Mouse (Mus musculus): ENCODE measurements around the gene Amotl1. TPM values are rescaled to one million over a fixed set of nuclear protein-coding genes. Genes with fewer than 3 reads are reported as not detected.

The Amotl1 gene
- polyA plus RNA-seq (2014; fragmentation: Nextera tagmentation; extraction: Ambion mirVana): 22.4 and 23.6 TPM in 2 replicates

DNA sequence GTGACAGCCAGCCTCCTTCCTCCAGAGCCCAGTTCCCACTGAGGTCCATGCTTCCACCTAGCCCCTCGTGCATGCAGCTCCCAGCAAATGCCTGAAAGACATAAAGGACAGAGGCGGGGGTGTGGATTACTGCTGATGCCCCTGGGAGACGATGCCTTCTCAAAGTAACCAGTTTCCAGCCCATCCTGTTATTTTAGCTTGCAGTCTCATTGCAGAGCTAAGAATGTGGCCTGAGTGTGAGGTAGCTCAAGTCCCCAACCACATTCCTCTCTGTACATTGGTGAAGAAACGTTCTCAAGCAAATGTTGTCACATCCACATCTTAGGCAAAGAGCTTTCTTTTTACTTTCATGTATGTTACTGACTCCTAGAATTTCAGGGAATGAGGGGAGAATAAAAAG is at the start of gene Amotl1:
Amotl1 (minus strand) TSS at position 101 of the 400 bp plus-strand sequence.
- Histone ChIP-seq H3K9me3 (ENCODE audit: control insufficient read depth, low read length) (0 out of 2 replicates have a peak, but pooled peaks cover 3% of the 10 kb centered on the region), H3K4me1 (replicated peaks; ENCODE audit: control insufficient read depth, insufficient read depth, low read length) (peaks cover 12% of the 10 kb centered on the region), H3K9ac (ENCODE audit: low read length) (no peak within 1 kb of the TSS), H3K27ac (ENCODE audit: low read depth) (no peak within 1 kb of the TSS), H3K4me3 (ENCODE audit: low read depth, low read length) (no peak within 1 kb of the TSS), H3K27me3 (replicated peaks; ENCODE audit: control insufficient read depth, insufficient read depth, low read length) (no peaks in the 10 kb centered on the region), H3K4me2 (ENCODE audit: low read length) (no peak within 1 kb of the TSS), H3K36me3 (ENCODE audit: control insufficient read depth, insufficient read depth, low read length) (no peaks in the 10 kb centered on the region)
- ATAC-seq (replicated peaks; ENCODE audit: low FRiP score, low TSS enrichment, low read depth) (no peak), DNase-seq (ENCODE audit: low spot score) (no peak)
- WGBS: 66% methylated on average over 4 of the region's 4 CpGs

DNA sequence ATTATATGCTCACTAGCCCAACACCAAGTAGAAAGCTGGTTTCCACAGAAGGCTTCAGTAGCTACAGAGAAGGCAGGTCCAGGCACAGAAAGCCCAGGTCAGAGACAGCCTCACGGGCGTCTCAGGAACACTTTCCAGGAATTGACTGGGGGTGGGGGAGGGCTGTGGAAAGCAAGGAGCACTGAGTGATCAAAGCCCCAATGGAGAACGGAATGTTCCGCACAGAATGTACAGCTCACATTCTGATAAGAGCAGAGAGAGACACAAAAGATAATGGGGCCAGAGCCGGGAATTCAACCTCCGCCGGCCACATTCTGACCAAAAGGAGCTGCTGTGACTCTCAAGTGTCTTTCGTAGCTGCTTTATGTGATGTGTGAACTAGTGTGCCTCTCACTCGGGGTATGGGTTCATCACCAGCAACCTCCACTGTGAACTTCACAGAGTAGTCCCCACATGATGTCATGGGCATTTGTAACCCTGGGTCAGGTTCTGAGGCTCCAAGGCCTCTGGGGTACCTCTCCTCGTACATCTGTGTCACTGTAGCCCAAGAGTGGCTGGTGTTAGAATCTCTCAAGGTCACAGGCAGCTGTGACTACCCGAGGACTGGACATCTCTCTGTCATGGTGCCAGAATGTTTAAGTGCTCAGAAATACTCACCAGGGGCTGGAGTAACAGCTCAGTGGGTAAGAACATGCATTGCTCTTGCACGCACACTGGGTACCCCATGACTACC is 44.7 kb upstream of the Amotl1 start:
- no peak overlapping the region for H3K27ac ChIP-seq (ENCODE audit: low read depth)
- ATAC-seq (replicated peaks; ENCODE audit: low FRiP score, low TSS enrichment, low read depth) (no peak), DNase-seq (ENCODE audit: low spot score) (no peak)
- H3K9ac ChIP-seq (ENCODE audit: low read length): no peak overlapping the region
- 67% methylated on average over 12 of the region's 12 CpGs for WGBS
- H3K36me3 ChIP-seq (ENCODE audit: control insufficient read depth, insufficient read depth, low read length): no peaks in the 10 kb centered on the region
- H3K4me2 ChIP-seq (ENCODE audit: low read length): no peak overlapping the region
- no peaks in the 10 kb centered on the region for H3K9me3 ChIP-seq (ENCODE audit: control insufficient read depth, low read length)
- H3K4me1 ChIP-seq (replicated peaks; ENCODE audit: control insufficient read depth, insufficient read depth, low read length): no peaks in the 10 kb centered on the region
- no peaks in the 10 kb centered on the region for H3K27me3 ChIP-seq (replicated peaks; ENCODE audit: control insufficient read depth, insufficient read depth, low read length)
- H3K4me3 ChIP-seq (ENCODE audit: low read depth, low read length): no peak overlapping the region

DNA sequence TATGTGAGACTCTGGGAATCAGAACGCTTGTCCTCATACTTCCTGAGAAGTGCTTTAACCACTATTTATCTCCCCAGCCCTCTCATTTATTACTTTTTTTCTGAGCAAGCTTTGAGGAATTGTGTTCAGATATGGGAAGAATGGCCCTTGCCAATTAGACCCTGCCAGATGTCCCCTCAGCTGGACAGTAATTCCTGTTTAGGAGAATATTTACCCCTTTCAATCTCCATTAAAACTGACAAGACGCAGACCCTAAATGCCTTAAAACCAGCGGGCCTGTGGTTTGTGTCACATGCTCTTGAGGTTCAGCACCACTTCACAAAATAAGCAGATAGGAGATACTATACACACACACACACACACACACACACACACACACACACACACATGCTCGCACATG is 39.5 kb upstream of the Amotl1 start:
- DNase-seq (ENCODE audit: low spot score) (no peak), ATAC-seq (replicated peaks; ENCODE audit: low FRiP score, low TSS enrichment, low read depth) (no peak)
- Histone ChIP-seq H3K4me2 (ENCODE audit: low read length) (no peak overlapping the region), H3K27me3 (replicated peaks; ENCODE audit: control insufficient read depth, insufficient read depth, low read length) (no peaks in the 10 kb centered on the region), H3K9me3 (ENCODE audit: control insufficient read depth, low read length) (no peaks in the 10 kb centered on the region), H3K36me3 (ENCODE audit: control insufficient read depth, insufficient read depth, low read length) (no peaks in the 10 kb centered on the region), H3K27ac (ENCODE audit: low read depth) (no peak overlapping the region), H3K4me1 (replicated peaks; ENCODE audit: control insufficient read depth, insufficient read depth, low read length) (no peaks in the 10 kb centered on the region), H3K9ac (ENCODE audit: low read length) (no peak overlapping the region), H3K4me3 (ENCODE audit: low read depth, low read length) (no peak overlapping the region)
- WGBS: 34% methylated on average over 4 of the region's 4 CpGs

DNA sequence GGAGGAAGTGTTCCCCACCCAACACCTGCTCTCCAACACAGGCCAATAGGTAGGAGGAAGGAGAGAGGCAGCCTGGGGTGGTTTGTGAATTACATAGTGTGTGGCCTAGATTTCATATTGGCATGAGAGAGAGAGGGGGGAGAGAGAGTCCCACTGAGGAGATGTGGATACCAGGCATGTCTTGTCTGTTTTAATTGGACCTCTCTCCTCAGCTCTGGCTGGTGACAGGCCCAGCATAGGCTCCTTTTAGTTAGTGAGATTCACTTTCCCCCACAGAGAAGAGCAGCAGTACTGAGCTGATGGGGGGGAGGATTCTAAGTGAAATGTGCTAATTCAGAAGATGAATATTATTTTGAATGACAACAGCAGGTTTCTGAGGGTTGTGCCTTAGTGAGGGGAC is 37.9 kb upstream of the Amotl1 start:
- no peak for ATAC-seq (replicated peaks; ENCODE audit: low FRiP score, low TSS enrichment, low read depth)
- no peak overlapping the region for H3K27ac ChIP-seq (ENCODE audit: low read depth)
- H3K27me3 ChIP-seq (replicated peaks; ENCODE audit: control insufficient read depth, insufficient read depth, low read length): no peaks in the 10 kb centered on the region
- DNase-seq (ENCODE audit: low spot score): no peak
- no peaks in the 10 kb centered on the region for H3K36me3 ChIP-seq (ENCODE audit: control insufficient read depth, insufficient read depth, low read length)
- H3K4me2 ChIP-seq (ENCODE audit: low read length): no peak overlapping the region
- peaks cover 6% of the 10 kb centered on the region; the same call in 1 of the 2 replicates for H3K9me3 ChIP-seq (ENCODE audit: control insufficient read depth, low read length)
- H3K9ac ChIP-seq (ENCODE audit: low read length): no peak overlapping the region
- H3K4me1 ChIP-seq (replicated peaks; ENCODE audit: control insufficient read depth, insufficient read depth, low read length): no peaks in the 10 kb centered on the region
- H3K4me3 ChIP-seq (ENCODE audit: low read depth, low read length): no peak overlapping the region

DNA sequence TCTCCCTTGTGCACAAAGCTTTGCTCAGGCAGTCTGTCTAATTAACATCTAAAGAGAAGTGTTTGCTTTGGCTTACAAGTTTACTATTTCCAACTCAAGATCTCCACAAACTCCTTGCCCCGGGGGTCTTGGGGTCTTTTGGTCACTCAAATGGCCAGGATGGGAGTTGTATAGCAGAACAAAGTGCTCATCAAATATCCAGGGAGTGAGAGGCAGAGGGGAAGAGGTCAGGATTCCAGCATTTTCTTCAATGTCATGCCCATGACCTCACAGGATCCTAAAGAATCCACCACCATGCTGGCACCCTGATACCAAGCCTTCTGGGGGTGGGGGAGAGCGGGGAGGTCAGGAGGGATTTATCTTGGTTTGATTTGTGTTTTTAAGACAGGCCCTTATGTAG is 35.7 kb upstream of the Amotl1 start:
- WGBS: 58% methylated on average over 2 of the region's 2 CpGs
- 0 out of 2 replicates have a peak, but pooled peaks cover 3% of the 10 kb centered on the region for H3K4me1 ChIP-seq (replicated peaks; ENCODE audit: control insufficient read depth, insufficient read depth, low read length)
- H3K4me2 ChIP-seq (ENCODE audit: low read length): no peak overlapping the region
- no peak overlapping the region for H3K27ac ChIP-seq (ENCODE audit: low read depth)
- DNase-seq (ENCODE audit: low spot score): no peak
- H3K36me3 ChIP-seq (ENCODE audit: control insufficient read depth, insufficient read depth, low read length): no peaks in the 10 kb centered on the region
- no peak overlapping the region for H3K9ac ChIP-seq (ENCODE audit: low read length)
- H3K9me3 ChIP-seq (ENCODE audit: control insufficient read depth, low read length): peaks cover 6% of the 10 kb centered on the region; the same call in 1 of the 2 replicates
- no peaks in the 10 kb centered on the region for H3K27me3 ChIP-seq (replicated peaks; ENCODE audit: control insufficient read depth, insufficient read depth, low read length)
- ATAC-seq (replicated peaks; ENCODE audit: low FRiP score, low TSS enrichment, low read depth): no peak
- H3K4me3 ChIP-seq (ENCODE audit: low read depth, low read length): no peak overlapping the region

DNA sequence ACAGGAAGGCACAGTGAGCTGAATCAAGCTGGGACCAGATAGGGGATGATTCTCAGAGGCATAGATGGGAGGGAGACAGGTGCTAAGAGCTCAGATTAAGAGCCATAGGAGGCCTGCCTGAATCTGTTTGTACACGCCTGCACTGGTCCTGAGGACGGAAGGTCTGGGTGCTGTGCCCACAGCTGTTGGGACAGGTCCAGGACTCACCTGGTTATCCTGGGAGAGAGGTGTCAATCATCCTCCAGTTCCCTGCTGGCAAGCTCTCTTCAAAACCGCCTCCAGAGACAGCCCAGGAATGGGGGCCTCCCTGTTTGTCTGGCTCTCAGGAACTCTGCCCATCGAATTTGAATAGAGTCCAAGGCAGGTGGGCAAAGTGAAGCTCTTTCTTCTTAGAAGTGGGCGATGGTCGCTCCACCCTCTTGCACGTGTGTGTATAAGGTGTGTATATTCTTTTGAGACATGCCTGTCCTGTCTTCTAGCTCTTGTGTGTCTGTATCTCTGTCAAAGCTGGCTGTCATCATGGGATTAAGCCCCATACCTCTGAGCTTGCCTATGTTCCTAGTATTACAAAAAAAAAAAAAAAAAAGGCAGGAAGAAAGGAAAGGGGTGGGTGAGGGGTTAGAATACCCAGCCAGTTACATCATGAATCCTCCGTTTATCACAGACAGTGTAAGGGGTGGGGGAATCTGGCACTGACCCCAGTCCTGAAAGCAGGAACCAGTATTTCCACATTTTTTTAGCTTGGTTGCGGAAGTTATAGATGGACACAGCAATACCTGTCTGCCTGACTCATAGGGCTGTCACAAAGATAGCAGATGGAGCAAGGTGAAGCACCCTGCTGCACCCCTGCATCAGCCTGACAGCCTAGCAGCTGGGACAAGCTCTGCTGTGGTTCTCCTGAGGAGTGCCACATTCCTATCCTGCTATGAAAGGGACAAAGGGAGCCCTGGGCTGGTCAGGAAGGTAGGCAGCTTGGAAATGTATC is 31.1 kb upstream of the Amotl1 start:
- Histone ChIP-seq H3K36me3 (ENCODE audit: control insufficient read depth, insufficient read depth, low read length) (no peaks in the 10 kb centered on the region), H3K9me3 (ENCODE audit: control insufficient read depth, low read length) (peaks cover 6% of the 10 kb centered on the region; the same call in 1 of the 2 replicates), H3K27ac (ENCODE audit: low read depth) (peak overlapping the region; percentile 33; the same call in 1 of the 2 replicates), H3K4me3 (ENCODE audit: low read depth, low read length) (no peak overlapping the region), H3K27me3 (replicated peaks; ENCODE audit: control insufficient read depth, insufficient read depth, low read length) (no peaks in the 10 kb centered on the region), H3K9ac (ENCODE audit: low read length) (no peak overlapping the region), H3K4me2 (ENCODE audit: low read length) (no peak overlapping the region; the same call in 1 of the 2 replicates), H3K4me1 (replicated peaks; ENCODE audit: control insufficient read depth, insufficient read depth, low read length) (0 out of 2 replicates have a peak, but pooled peaks cover 3% of the 10 kb centered on the region)
- WGBS: 52% methylated on average over 9 of the region's 9 CpGs
- DNase-seq (ENCODE audit: low spot score): peak; percentile 59
- peak; percentile 94 for ATAC-seq (replicated peaks; ENCODE audit: low FRiP score, low TSS enrichment, low read depth)

DNA sequence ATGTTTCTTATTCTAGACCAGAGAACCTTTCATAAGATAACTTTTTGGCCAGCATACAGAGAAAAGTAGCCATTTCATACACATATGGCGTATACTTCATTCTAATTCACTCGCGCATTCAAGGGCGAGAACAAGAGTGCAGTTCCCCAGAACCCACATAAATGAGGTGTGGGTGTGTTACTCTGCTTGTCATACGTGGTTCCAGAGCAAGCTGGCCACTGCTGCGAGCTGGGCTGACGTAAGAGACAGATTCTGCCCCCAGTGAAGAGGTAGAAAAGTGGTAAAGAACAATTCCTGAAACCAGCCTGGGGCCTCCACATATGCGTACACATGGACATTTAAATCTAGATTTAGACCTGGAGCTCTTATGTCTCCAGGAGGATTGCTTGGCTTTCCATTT is 29.6 kb upstream of the Amotl1 start:
- no peaks in the 10 kb centered on the region for H3K27me3 ChIP-seq (replicated peaks; ENCODE audit: control insufficient read depth, insufficient read depth, low read length)
- H3K27ac ChIP-seq (ENCODE audit: low read depth): no peak overlapping the region
- H3K9me3 ChIP-seq (ENCODE audit: control insufficient read depth, low read length): peaks cover 6% of the 10 kb centered on the region; the same call in 1 of the 2 replicates
- no peaks in the 10 kb centered on the region for H3K36me3 ChIP-seq (ENCODE audit: control insufficient read depth, insufficient read depth, low read length)
- no peak overlapping the region for H3K9ac ChIP-seq (ENCODE audit: low read length)
- H3K4me1 ChIP-seq (replicated peaks; ENCODE audit: control insufficient read depth, insufficient read depth, low read length): 0 out of 2 replicates have a peak, but pooled peaks cover 3% of the 10 kb centered on the region
- H3K4me3 ChIP-seq (ENCODE audit: low read depth, low read length): no peak overlapping the region
- H3K4me2 ChIP-seq (ENCODE audit: low read length): no peak overlapping the region
- 94% methylated on average over 8 of the region's 8 CpGs for WGBS
- no peak for ATAC-seq (replicated peaks; ENCODE audit: low FRiP score, low TSS enrichment, low read depth)
- DNase-seq (ENCODE audit: low spot score): no peak

DNA sequence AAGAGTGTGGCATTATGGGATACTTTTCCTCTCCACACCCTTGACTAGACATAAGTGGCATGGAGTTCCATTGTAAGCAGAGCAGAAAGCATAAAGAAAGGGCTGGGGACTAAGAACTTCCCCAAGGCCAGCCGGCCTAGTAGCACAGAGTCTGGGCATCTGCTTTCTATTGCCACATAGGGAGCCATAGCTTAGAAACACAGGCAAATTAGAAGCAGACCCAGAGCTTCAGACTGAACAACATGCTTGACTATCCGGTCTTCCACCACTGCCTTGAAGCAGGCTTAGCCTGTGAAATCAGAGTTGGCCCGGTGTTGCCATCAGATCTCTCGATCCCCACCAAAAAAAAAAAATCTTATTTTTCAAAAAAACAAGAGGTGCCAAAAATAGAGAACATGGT is 28.3 kb upstream of the Amotl1 start:
- H3K27me3 ChIP-seq (replicated peaks; ENCODE audit: control insufficient read depth, insufficient read depth, low read length): no peaks in the 10 kb centered on the region
- H3K4me3 ChIP-seq (ENCODE audit: low read depth, low read length): no peak overlapping the region
- DNase-seq (ENCODE audit: low spot score) (no peak), ATAC-seq (replicated peaks; ENCODE audit: low FRiP score, low TSS enrichment, low read depth) (no peak)
- no peaks in the 10 kb centered on the region for H3K36me3 ChIP-seq (ENCODE audit: control insufficient read depth, insufficient read depth, low read length)
- no peaks in the 10 kb centered on the region for H3K9me3 ChIP-seq (ENCODE audit: control insufficient read depth, low read length)
- H3K4me1 ChIP-seq (replicated peaks; ENCODE audit: control insufficient read depth, insufficient read depth, low read length): 0 out of 2 replicates have a peak, but pooled peaks cover 3% of the 10 kb centered on the region
- H3K9ac ChIP-seq (ENCODE audit: low read length): no peak overlapping the region
- H3K4me2 ChIP-seq (ENCODE audit: low read length): no peak overlapping the region
- no peak overlapping the region for H3K27ac ChIP-seq (ENCODE audit: low read depth)
- 95% methylated on average over 4 of the region's 4 CpGs for WGBS
